ENCODE assay signal across 8 mouse cellular contexts in the genomic region with DNA sequence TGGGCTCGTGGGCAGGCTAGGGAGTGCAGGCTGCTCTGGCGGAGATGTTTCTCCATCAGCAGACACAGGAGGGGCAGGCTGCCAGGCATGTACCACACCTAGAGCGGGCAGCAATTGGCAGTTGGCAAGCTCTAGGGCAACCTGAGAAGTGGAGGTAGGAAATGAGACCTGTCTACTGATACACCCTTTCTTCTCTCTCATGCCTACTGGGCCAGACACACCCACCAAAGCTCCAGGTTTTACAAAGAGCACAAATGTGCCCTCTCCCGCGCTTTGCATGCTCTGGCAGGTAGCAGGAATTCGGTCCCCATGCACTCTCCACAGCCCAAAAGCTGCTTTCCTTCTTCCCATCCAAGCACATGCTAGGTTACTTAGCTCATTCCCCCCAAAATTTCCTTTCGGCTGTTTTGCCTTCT. TPM values are rescaled to one million over a fixed set of nuclear protein-coding genes. Genes with fewer than 3 reads are reported as not detected.
DNase-seq lines count a peak whose midpoint lies in the region; ATAC-seq lines count a peak whose summit lies in the region.

No protein-coding gene starts in this region.

- peak overlapping the region; percentile 95 for H3K27ac ChIP-seq in embryonic facial prominence, embryonic 10.5 days (replicated peaks)
- H3K27ac ChIP-seq in hindbrain, embryonic 15.5 days (replicated peaks): peak overlapping the region; percentile 91
- H3K27ac ChIP-seq in limb, embryonic 10.5 days: peak overlapping the region; percentile 95
- peak overlapping the region; percentile 42; the same call in 1 of the 2 replicates for H3K27ac ChIP-seq in neural tube, embryonic 12.5 days

- peaks cover 28% of the 10 kb centered on the region for H3K36me3 ChIP-seq in embryonic facial prominence, embryonic 10.5 days (replicated peaks)
- H3K36me3 ChIP-seq in hindbrain, embryonic 15.5 days: peaks cover 7% of the 10 kb centered on the region; the same call in 1 of the 2 replicates
- H3K36me3 ChIP-seq in limb, embryonic 10.5 days: peaks cover 32% of the 10 kb centered on the region
- peaks cover 4% of the 10 kb centered on the region for H3K36me3 ChIP-seq in neural tube, embryonic 12.5 days

- H3K9me3 ChIP-seq in embryonic facial prominence, embryonic 10.5 days: no peaks in the 10 kb centered on the region
- no peaks in the 10 kb centered on the region for H3K9me3 ChIP-seq in hindbrain, embryonic 15.5 days
- no peaks in the 10 kb centered on the region for H3K9me3 ChIP-seq in limb, embryonic 10.5 days (replicated peaks)
- H3K9me3 ChIP-seq in neural tube, embryonic 12.5 days: no peaks in the 10 kb centered on the region

- H3K4me2 ChIP-seq in hindbrain, embryonic 15.5 days: peak overlapping the region; percentile 70
- peak overlapping the region; percentile 74 for H3K4me2 ChIP-seq in neural tube, embryonic 12.5 days (replicated peaks)

- 3% methylated on average over 7 of the region's 7 CpGs for WGBS in embryonic facial prominence, embryonic 10.5 days
- WGBS in hindbrain, embryonic 15.5 days: 4% methylated on average over 7 of the region's 7 CpGs
- 3% methylated on average over 7 of the region's 7 CpGs for WGBS in limb, embryonic 10.5 days
- 4% methylated on average over 7 of the region's 7 CpGs for WGBS in neural tube, embryonic 12.5 days

- no peaks in the 10 kb centered on the region for H3K27me3 ChIP-seq in embryonic facial prominence, embryonic 10.5 days (replicated peaks; ENCODE audit: low read depth, poor library complexity, severe bottlenecking)
- no peaks in the 10 kb centered on the region for H3K27me3 ChIP-seq in hindbrain, embryonic 15.5 days
- no peaks in the 10 kb centered on the region for H3K27me3 ChIP-seq in limb, embryonic 10.5 days (ENCODE audit: low read depth, poor library complexity, severe bottlenecking)
- no peaks in the 10 kb centered on the region for H3K27me3 ChIP-seq in neural tube, embryonic 12.5 days (replicated peaks)

- peak overlapping the region; percentile 81 for H3K9ac ChIP-seq in hindbrain, embryonic 15.5 days
- peak overlapping the region; percentile 74 for H3K9ac ChIP-seq in neural tube, embryonic 12.5 days

- DNase-seq in ovary, postnatal 10 days (ENCODE audit: low spot score): peak; percentile 33
- no peak for DNase-seq in ovary, adult 18-20 months (ENCODE audit: low spot score)
- DNase-seq in embryonic facial prominence, embryonic 10.5 days (ENCODE audit: low spot score): peak; percentile 72
- peak; percentile 70 for DNase-seq in limb, embryonic 10.5 days (ENCODE audit: low spot score)
- DNase-seq in urinary bladder, adult 18-20 months (ENCODE audit: low spot score in 2 of 2): no peak
- DNase-seq in gastrocnemius, postnatal 25 days: no peak

- peak overlapping the region; percentile 77 for H3K4me3 ChIP-seq in embryonic facial prominence, embryonic 10.5 days
- H3K4me3 ChIP-seq in hindbrain, embryonic 15.5 days: peak overlapping the region; percentile 66
- H3K4me3 ChIP-seq in limb, embryonic 10.5 days: peak overlapping the region; percentile 71
- H3K4me3 ChIP-seq in neural tube, embryonic 12.5 days: peak overlapping the region; percentile 65

- ATAC-seq in hindbrain, embryonic 15.5 days (ENCODE audit: low FRiP score, low read depth): peak; percentile 57
- peak; percentile 49 for ATAC-seq in neural tube, embryonic 12.5 days (ENCODE audit: low FRiP score, low read depth)

- peaks cover 44% of the 10 kb centered on the region for H3K4me1 ChIP-seq in embryonic facial prominence, embryonic 10.5 days
- H3K4me1 ChIP-seq in hindbrain, embryonic 15.5 days (replicated peaks): peaks cover 42% of the 10 kb centered on the region
- H3K4me1 ChIP-seq in limb, embryonic 10.5 days: peaks cover 39% of the 10 kb centered on the region
- H3K4me1 ChIP-seq in neural tube, embryonic 12.5 days: peaks cover 21% of the 10 kb centered on the region

RNA-seq across cellular contexts. Expression of a gene that starts 0.7 kb away (rescaled TPM):
- polyA plus RNA-seq in embryonic facial prominence, embryonic 10.5 days (2016; fragmentation: Nextera tagmentation; extraction: Ambion mirVana): 225 and 262 TPM in 2 replicates
- polyA plus RNA-seq in hindbrain, embryonic 15.5 days (2015; fragmentation: Nextera tagmentation; extraction: Ambion mirVana): 786 and 825 TPM in 2 replicates
- 587 and 597 TPM in 2 replicates for polyA plus RNA-seq in limb, embryonic 10.5 days (2016; fragmentation: Nextera tagmentation; extraction: Ambion mirVana)
- 408 and 427 TPM in 2 replicates for polyA plus RNA-seq in neural tube, embryonic 12.5 days (2016; fragmentation: Nextera tagmentation; extraction: Ambion mirVana)
- total RNA-seq in gastrocnemius, postnatal 25 days (2021): 1 to 10 TPM; 2.6 to 4.6 TPM

Comparison
In these comparisons a context has a peak if more than half of its experiments do, and no peak if none do; other contexts are left out.
1. DNase-seq: peak in ovary, postnatal 10 days (single experiment), embryonic facial prominence, embryonic 10.5 days (single experiment) and limb, embryonic 10.5 days (single experiment); none in ovary, adult 18-20 months (single experiment), urinary bladder, adult 18-20 months (0 of 2) and gastrocnemius, postnatal 25 days (single experiment).
2. H3K27ac ChIP-seq: peak in every context shown above with its lines; median percentile 95 in embryonic facial prominence, embryonic 10.5 days; 95 in limb, embryonic 10.5 days; 91 in hindbrain, embryonic 15.5 days; 42 in neural tube, embryonic 12.5 days.
3. Peak in every context shown above with its lines, with median percentiles within 50 percentile points of each other: H3K4me3 ChIP-seq.